Mouse (Mus musculus): Measurements from ENCODE around the gene Srpk1. TPM values are rescaled to one million over a fixed set of nuclear protein-coding genes. Genes with fewer than 3 reads are reported as not detected.

Gene Srpk1
- 21.5 and 21.6 TPM in 2 replicates for polyA plus RNA-seq (2012; rRNA removed)

DNA sequence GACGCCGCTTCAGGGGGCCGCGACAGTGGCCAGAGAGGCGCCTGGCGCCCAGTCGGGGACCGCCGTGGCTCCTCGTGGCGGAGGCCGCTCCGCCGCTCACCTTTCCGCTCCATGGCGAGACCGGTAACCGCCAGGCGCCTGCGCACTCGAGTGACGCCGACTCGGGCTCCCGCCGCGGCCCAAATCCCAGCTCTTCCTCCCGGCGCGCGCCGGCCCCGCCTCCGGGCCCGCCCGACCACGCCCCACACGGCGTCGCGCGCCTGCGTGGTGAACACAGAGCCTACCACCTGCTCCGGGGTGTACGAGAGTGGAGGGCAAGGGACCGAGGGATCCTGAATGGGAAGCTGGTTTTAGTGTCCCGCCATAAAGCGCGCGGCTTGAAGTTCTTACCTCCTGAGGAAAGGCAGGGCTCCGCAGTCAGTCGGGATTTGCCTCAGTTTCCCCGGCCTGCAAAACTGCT lies at the start of gene Srpk1:
Gene Srpk1 (minus strand): TSS at position 410 of the 460 bp plus-strand sequence.
- Histone ChIP-seq H3K36me3 (ENCODE audit: control insufficient read depth, insufficient read depth, low read length) (no peaks in the 10 kb centered on the region), H3K4me1 (ENCODE audit: control insufficient read depth, insufficient read depth, low read length) (peaks cover 10% of the 10 kb centered on the region; the same call in 1 of the 2 replicates), H3K27me3 (replicated peaks; ENCODE audit: control insufficient read depth, insufficient read depth, low read length) (no peaks in the 10 kb centered on the region), H3K27ac (ENCODE audit: insufficient read depth, low read depth, low read length) (peak within 1 kb of the TSS; percentile 45; the same call in 1 of the 2 replicates), H3K4me3 (ENCODE audit: insufficient read depth, low read depth, low read length) (peak within 1 kb of the TSS; percentile 84)
- TF ChIP-seq CTCF (conservative IDR thresholded peaks at IDR 0.05; ENCODE audit: insufficient read depth, insufficient read length, low read depth, low read length) (no peak), POLR2A (IDR thresholded peaks at IDR 0.05; ENCODE audit: low read depth, low read length) (no peak)
- under 1% methylated on average over 52 of the region's 53 CpGs for WGBS
- peak; percentile 94 for DNase-seq

GRCm38 (mm10) chr17:28659564-28659963 lies 37.1 kb upstream of the Srpk1 start:
- no peak overlapping the region for H3K4me3 ChIP-seq (ENCODE audit: insufficient read depth, low read depth, low read length)
- TF ChIP-seq POLR2A (IDR thresholded peaks at IDR 0.05; ENCODE audit: low read depth, low read length) (no peak), CTCF (conservative IDR thresholded peaks at IDR 0.05; ENCODE audit: insufficient read depth, insufficient read length, low read depth, low read length) (no peak)

GRCm38 (mm10) chr17:28657936-28658335 lies 35.4 kb upstream of the Srpk1 start:
- H3K27me3 ChIP-seq (replicated peaks; ENCODE audit: control insufficient read depth, insufficient read depth, low read length) = no peaks in the 10 kb centered on the region
- no peak overlapping the region for H3K4me3 ChIP-seq (ENCODE audit: insufficient read depth, low read depth, low read length)
- H3K27ac ChIP-seq (ENCODE audit: insufficient read depth, low read depth, low read length) = no peak overlapping the region
- DNase-seq = peak; percentile 26
- WGBS = 29% methylated on average over 4 of the region's 4 CpGs
- no peak for TF ChIP-seq CTCF (conservative IDR thresholded peaks at IDR 0.05; ENCODE audit: insufficient read depth, insufficient read length, low read depth, low read length)
- TF ChIP-seq POLR2A (IDR thresholded peaks at IDR 0.05; ENCODE audit: low read depth, low read length) = no peak
- H3K4me1 ChIP-seq (ENCODE audit: control insufficient read depth, insufficient read depth, low read length) = no peaks in the 10 kb centered on the region
- H3K36me3 ChIP-seq (ENCODE audit: control insufficient read depth, insufficient read depth, low read length) = no peaks in the 10 kb centered on the region

More at GRCm38 (mm10) chr17:28659564-28659963, 37.1 kb upstream of the Srpk1 start:
- H3K27ac ChIP-seq (ENCODE audit: insufficient read depth, low read depth, low read length) = no peak overlapping the region
- H3K36me3 ChIP-seq (ENCODE audit: control insufficient read depth, insufficient read depth, low read length) = no peaks in the 10 kb centered on the region
- no peak for DNase-seq
- no peaks in the 10 kb centered on the region for H3K4me1 ChIP-seq (ENCODE audit: control insufficient read depth, insufficient read depth, low read length)
- WGBS = 56% methylated on average over 6 of the region's 6 CpGs
- no peaks in the 10 kb centered on the region for H3K27me3 ChIP-seq (replicated peaks; ENCODE audit: control insufficient read depth, insufficient read depth, low read length)

- H3K27ac ChIP-seq (ENCODE audit: insufficient read depth, low read depth, low read length) = no peak overlapping the region
- TF ChIP-seq CTCF (conservative IDR thresholded peaks at IDR 0.05; ENCODE audit: insufficient read depth, insufficient read length, low read depth, low read length) (no peak), POLR2A (IDR thresholded peaks at IDR 0.05; ENCODE audit: low read depth, low read length) (no peak)
- no peak overlapping the region for H3K4me3 ChIP-seq (ENCODE audit: insufficient read depth, low read depth, low read length)
- DNase-seq = no peak
- 61% methylated on average over 3 of the region's 3 CpGs for WGBS
- no peaks in the 10 kb centered on the region for H3K36me3 ChIP-seq (ENCODE audit: control insufficient read depth, insufficient read depth, low read length)
- H3K27me3 ChIP-seq (replicated peaks; ENCODE audit: control insufficient read depth, insufficient read depth, low read length) = no peaks in the 10 kb centered on the region
- no peaks in the 10 kb centered on the region for H3K4me1 ChIP-seq (ENCODE audit: control insufficient read depth, insufficient read depth, low read length)
Observed at GRCm38 (mm10) chr17:28650268-28650667, 27.8 kb upstream of the Srpk1 start.

DNA sequence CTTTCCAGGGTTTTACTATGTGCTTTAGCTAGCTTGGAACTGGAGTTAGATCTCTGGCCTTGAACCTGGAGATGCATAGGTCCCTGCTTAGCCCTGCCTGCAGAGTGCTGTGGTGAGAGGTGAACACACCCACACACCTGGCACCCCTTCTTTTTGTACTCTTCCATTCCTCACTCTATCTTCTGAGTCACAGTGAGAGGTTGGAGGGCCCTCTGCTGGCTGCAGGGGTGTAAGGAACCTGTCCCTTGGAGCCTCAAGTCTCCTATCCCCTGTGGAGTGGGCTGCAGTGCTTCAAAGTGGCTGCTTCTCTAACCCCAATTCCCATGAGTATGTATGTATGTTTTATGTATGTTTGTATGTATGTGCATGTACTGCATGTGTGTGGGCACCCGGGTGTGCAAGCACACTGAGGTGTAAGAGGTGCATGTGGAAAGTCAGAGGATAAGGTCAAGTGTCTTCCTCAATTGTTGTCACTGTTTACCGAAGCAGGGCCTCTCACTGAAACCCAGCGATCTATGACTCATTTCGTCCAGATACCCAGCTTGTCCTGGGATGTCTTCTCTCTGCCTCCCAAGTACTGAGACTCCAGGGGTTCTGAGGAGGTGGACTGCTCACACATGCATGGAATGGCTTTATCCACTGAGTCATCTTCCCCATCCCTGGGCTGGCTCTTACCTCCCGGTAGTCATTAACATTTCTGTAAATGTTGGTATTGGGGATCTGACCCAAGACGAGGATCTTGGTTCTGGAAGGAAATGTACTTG lies 26.3 kb upstream of the Srpk1 start:
- peak; percentile 48 for DNase-seq

GRCm38 (mm10) chr17:28646221-28646620 lies 23.7 kb upstream of the Srpk1 start:
- 65% methylated on average over 3 of the region's 3 CpGs for whole genome bisulfite sequencing
- H3K4me1 ChIP-seq (ENCODE audit: control insufficient read depth, insufficient read depth, low read length) = no peaks in the 10 kb centered on the region
- no peak overlapping the region for H3K27ac ChIP-seq (ENCODE audit: insufficient read depth, low read depth, low read length)
- DNase-seq = no peak
- no peak overlapping the region for H3K4me3 ChIP-seq (ENCODE audit: insufficient read depth, low read depth, low read length)
- TF ChIP-seq CTCF (conservative IDR thresholded peaks at IDR 0.05; ENCODE audit: insufficient read depth, insufficient read length, low read depth, low read length) (no peak), POLR2A (IDR thresholded peaks at IDR 0.05; ENCODE audit: low read depth, low read length) (no peak)
- no peaks in the 10 kb centered on the region for H3K36me3 ChIP-seq (ENCODE audit: control insufficient read depth, insufficient read depth, low read length)
- no peaks in the 10 kb centered on the region for H3K27me3 ChIP-seq (replicated peaks; ENCODE audit: control insufficient read depth, insufficient read depth, low read length)

More for the DNA sequence above, 26.3 kb upstream of the Srpk1 start:
- TF ChIP-seq CTCF (conservative IDR thresholded peaks at IDR 0.05; ENCODE audit: insufficient read depth, insufficient read length, low read depth, low read length) (peak; percentile 80), POLR2A (IDR thresholded peaks at IDR 0.05; ENCODE audit: low read depth, low read length) (no peak)
- Histone ChIP-seq H3K27ac (ENCODE audit: insufficient read depth, low read depth, low read length) (no peak overlapping the region), H3K27me3 (replicated peaks; ENCODE audit: control insufficient read depth, insufficient read depth, low read length) (no peaks in the 10 kb centered on the region), H3K4me1 (ENCODE audit: control insufficient read depth, insufficient read depth, low read length) (no peaks in the 10 kb centered on the region), H3K36me3 (ENCODE audit: control insufficient read depth, insufficient read depth, low read length) (no peaks in the 10 kb centered on the region), H3K4me3 (ENCODE audit: insufficient read depth, low read depth, low read length) (no peak overlapping the region)
- WGBS = 39% methylated on average over 6 of the region's 6 CpGs

DNA sequence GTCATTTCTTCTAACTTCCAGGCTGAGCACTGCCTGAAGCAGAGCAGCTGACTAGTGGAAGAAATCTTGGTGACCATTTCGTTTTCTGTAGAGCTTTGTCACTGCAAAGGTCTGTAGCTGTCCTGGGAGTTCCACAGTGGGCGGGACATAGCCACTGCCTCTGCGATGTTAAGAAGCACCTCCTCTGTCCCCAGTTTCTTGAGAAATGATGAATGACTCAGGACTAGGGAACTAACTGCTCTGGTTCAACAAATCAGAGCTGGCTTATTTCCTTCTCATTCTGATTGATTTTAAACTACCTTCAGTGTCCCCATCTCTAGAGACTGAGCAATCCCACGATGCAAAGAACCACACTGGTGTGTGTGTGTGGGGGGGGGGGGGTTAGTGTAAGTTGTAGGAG lies 21.6 kb upstream of the Srpk1 start:
- WGBS = 44% methylated on average over 4 of the region's 4 CpGs
- Histone ChIP-seq H3K4me1 (ENCODE audit: control insufficient read depth, insufficient read depth, low read length) (no peaks in the 10 kb centered on the region), H3K36me3 (ENCODE audit: control insufficient read depth, insufficient read depth, low read length) (no peaks in the 10 kb centered on the region), H3K27ac (ENCODE audit: insufficient read depth, low read depth, low read length) (no peak overlapping the region), H3K4me3 (ENCODE audit: insufficient read depth, low read depth, low read length) (no peak overlapping the region), H3K27me3 (replicated peaks; ENCODE audit: control insufficient read depth, insufficient read depth, low read length) (no peaks in the 10 kb centered on the region)
- DNase-seq = no peak
- no peak for TF ChIP-seq CTCF (conservative IDR thresholded peaks at IDR 0.05; ENCODE audit: insufficient read depth, insufficient read length, low read depth, low read length)
- TF ChIP-seq POLR2A (IDR thresholded peaks at IDR 0.05; ENCODE audit: low read depth, low read length) = no peak

Measured in kidney, adult 2 months (tissue).